Mouse (Mus musculus) kidney, adult 18-20 months (tissue): ENCODE measurements at regions not wholly inside any gene's neighbourhood (a gene's known extent, or its start where the extent isn't known, plus 50 kb on each side); places are given as distances from the start of the nearest gene placed in this dataset.

Source experiments
- DNase-seq: peaks from one replicate; pipeline ENCODE4 v3.0.0; 2021

DNA sequence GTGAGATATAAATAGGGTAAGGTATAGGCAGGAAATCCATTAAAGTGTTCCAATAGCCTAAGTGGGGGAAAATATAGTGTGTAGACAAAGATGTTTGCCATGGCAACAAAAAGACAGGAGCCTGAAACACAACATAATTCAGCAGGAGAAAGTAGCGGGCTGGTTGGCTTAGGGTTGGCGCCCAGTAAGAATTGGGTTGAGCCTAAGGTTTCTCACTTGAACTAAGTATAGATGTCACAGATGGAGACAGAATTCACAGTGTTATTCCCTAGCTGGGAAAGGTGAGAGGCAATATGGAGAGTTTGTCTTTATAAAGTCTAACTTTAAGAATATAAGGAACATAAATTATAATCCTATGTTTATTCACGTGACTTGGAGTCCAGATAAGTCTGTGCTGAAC lies 64.8 kb upstream of the Ogfrl1 start:
- no peak for DNase-seq

GRCm38 (mm10) chr1:23464081-23464480 lies 66.5 kb upstream of the Ogfrl1 start:
- no peak for DNase-seq

DNA sequence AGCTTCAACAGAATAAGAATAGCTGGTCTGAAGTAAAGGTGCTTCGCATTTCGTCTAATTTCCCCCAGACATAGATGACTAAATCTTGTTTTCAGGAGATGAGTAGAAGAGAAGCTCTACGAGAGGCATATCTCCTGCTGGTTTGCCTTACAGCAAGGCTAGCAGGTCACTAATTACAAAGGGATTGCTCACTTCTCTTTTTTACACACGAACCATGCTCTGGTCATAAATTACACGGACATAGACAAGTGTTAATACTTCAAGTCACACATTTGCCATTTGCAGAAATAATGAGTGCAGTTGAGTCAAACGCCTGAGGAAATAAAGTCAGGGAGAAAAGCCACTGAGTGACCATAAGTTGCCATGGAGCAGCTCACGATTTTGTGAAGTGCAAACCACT lies 68.8 kb upstream of the Ogfrl1 start:
- no peak for DNase-seq

DNA sequence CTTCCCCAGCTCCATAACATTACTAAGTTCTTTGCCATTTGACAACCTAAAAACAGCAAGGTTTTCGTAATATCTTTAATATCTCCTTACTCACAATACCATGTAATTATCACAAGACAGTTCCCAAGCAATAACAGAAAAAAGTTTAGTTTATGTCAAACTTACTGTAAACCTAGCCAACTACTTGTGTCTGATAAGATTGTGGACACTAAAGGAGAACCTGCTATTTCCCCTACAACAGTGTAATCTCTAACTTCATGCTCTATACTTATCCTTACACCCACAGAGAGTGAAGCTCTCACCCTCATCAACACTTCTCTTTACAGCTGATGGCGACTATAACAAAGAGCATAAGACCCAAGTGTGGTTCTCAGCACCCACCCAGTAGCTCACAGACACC lies 69.8 kb upstream of the Ogfrl1 start:
- DNase-seq, result no peak

DNA sequence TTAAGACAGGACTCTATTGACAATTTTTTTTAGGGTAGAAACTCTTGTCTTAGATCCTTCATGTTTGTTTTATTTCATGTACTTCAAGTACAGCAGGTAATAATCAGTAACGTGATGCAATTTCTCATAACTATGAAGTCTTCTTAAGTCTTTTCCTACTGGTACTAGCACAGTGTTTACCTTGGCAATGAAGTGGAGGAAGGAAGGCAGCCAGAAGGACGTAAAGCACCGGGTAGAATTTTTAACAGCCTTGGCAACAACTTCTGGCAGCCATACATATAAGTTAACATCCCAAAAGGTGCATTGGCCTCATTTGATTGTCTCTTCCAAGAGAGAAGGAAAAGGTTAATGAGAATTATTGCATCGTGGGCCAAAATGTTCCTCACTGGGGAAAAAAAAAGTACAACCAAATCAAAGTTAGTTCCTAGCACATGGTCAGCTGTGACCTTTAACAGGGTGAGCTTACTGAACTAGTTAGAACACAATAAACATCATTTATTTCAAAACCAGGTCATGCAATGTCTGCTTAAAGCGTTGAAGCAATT lies 83.3 kb upstream of the Ogfrl1 start:
- no peak for DNase-seq

DNA sequence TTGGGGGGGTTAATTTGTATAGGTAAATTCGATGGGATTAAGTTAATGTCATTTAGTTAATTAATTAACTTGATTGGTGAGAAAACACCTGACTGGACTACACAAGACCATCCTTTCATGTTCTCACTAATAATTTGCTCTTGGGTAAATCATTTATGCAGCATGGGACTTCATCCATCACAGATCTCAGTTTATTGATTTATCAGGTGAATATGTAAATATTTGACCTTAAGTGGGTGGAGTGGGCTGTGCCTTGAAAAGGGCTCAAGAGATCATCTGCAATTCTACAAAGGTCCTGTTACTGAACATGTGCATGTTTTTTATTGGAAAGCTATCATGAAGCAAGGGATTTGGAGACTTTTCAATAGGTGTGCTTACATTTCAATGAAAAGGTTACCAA lies 87.0 kb upstream of the Ogfrl1 start:
- DNase-seq, result no peak

DNA sequence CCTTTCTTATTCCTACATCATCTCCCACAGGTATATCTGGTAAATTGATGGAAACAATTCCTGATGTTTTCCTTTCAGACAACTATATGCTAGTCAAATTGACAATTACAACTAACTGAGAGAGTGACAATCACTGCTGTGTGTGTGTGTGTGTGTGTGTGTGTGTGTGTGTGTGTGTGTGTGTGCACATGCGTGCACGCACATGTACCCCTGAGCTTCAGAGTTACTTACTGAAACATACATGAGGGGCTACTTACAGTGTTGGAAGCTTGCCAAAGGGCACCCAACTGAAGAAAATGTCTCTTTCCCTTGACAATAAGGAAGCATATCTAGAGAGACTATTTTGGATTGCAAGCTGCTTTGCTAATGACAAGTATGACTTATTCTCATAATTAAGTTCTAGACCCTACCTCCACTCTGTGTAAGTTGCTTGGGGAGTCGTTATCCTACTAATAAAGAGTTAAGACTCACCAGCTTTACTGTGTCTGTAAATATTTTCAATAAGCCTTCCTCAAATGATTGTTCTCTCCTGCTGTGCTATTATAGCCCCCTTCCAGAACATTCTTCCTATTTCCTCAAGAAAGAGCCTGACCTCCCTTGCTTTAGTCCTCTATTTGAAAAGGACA lies 87.7 kb upstream of the Ogfrl1 start:
- no peak for DNase-seq

DNA sequence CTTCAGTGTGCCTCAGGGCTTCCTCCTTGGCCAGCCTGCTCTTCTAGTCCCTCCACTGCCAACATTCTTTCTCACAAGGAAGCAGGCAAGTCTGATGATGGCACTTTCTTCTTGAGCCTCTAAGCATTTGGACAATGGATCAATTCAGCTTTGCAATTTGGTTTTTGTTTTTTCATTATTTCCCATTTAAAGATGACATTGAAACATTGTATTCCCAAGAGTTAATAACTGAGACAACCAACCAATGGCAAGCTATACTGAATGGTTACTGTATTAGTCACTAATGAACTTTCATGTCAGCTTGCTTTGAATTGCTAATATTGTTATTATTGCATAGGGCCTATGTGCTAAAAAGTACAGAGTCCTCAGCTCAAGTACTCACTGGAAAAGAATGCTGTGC lies 89.5 kb upstream of the Ogfrl1 start:
- no peak for DNase-seq

DNA sequence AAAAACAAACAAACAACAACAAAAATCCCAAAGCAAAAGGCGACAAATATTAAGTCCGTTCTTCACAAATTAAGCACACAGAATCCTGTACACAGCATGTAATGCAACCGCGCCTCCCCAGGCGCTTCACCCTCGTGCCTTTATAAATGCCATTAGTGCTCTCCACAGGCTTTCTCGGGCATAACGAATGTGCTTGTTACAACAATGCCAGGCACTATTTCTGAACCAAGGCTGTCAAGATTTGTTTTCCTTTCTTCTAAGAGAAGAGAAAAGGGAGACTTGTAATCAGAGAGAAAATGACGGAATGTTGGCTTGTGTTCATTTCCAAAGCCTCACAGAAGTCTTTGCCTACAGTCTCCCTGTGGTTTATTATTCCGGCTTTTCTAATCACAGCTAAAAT lies 93.1 kb upstream of the Ogfrl1 start:
- no peak for DNase-seq

- DNase-seq, result no peak
These were observed 93.5 kb upstream of the Ogfrl1 start for GRCm38 (mm10) chr1:23491041-23491440.

DNA sequence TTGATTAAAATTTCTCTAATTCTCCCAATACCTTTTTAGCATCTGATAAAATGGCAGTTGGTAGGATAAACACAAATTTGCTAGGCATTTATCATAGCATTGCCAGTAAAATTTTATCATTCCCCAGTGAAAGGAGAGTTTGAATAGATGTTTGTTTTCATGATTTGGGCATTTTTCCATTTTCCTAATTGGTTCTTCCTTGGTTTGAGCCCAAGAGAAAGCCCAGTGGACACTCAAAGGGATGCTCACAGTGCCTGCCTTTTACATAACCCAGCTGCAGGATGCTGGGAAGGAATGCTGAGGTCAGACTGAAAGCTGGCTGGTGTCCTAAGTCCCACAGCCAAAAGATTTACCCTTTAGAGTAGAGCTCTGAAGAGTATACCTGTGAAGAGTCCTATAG lies 95.4 kb upstream of the Ogfrl1 start:
- DNase-seq, result no peak

DNA sequence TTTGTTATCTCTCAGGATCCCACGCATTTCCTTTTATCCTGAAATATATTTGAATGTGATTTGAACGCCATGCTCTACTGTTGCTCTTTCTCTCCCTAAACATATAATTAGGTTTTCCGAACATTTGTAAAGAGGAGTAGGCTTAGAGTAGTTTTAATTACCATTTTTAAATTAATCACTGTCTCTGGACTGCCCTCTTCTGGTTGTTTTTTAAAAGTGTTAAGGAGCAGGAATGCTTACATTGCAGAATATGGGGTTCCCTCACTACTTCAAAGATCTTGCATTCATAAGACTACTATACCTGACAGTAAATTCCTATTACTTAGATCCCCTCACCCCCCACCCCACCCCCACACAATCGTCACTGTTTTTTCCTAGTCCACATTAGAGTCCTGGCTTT lies 97.8 kb upstream of the Ogfrl1 start:
- DNase-seq, result no peak

- no peak for DNase-seq
These were observed 122.5 kb upstream of the Ogfrl1 start for GRCm38 (mm10) chr1:23520113-23520512.

GRCm38 (mm10) chr1:23532659-23533058 lies 135.1 kb upstream of the Ogfrl1 start:
- DNase-seq, result no peak

- no peak for DNase-seq
These were observed 139.0 kb upstream of the Ogfrl1 start for GRCm38 (mm10) chr1:23536621-23537020.

DNA sequence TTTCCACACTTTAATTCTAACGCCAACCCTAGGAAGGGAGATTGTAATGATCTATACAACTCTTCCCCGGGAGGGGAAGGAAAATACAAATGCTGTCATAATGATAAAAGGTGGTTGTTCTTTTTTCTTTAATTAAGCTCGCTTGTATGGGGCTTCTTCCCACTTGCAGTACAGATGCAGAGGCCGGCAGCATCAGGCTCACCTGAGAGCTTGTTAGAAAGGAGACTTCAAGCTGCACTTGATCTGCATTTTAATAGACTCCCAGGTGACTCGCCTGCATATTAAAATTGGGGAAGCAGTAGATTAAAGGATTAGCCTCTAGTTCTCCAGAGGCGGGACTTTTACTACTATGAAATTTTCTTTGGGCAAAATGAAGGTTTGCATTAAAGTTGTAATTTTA lies 140.8 kb upstream of the Ogfrl1 start:
- DNase-seq, result no peak

GRCm38 (mm10) chr1:23540594-23540993 lies 143.0 kb upstream of the Ogfrl1 start:
- DNase-seq, result no peak

DNA sequence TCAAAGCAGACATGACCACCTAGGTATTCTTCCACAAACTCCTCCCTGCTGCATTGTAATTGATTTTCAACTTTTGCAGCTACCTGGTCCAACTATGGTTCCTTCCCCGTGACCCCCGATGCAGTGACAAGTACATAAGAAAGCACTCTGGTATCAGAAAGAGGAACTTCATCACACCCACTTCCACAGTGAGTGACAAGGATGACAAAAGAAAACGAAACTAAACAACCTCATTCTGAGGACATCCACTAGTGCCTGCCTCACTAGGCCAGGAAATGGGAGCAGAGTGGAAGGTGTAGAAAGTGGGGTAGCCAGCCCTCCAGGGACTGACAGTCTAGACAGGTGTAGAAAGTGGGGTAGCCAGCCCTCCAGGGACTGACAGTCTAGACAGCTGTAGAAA lies 158.2 kb upstream of the Ogfrl1 start:
- DNase-seq, result no peak

- DNase-seq, result no peak
These were observed 170.5 kb upstream of the Ogfrl1 start for GRCm38 (mm10) chr1:23568106-23568505.

DNA sequence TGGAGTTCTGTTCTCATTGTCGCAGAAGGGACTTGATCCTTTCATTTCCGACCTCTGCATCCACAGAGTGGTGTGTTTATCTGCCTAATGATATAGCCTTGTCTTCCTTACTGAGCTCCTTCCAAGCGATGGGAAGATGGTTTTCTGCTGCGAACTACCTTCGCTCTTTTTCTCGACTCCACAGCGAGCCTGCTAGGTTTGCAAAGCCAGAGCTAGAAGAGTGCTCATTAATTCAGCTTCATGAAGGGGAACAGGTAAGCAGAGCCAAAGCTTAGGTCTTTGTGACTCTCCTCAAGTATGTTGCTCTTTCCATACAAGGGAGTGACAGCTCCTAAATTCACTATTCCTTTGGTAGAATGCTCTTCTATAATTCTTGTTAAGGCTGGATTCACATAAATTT lies 176.9 kb upstream of the Ogfrl1 start:
- DNase-seq, result no peak

DNA sequence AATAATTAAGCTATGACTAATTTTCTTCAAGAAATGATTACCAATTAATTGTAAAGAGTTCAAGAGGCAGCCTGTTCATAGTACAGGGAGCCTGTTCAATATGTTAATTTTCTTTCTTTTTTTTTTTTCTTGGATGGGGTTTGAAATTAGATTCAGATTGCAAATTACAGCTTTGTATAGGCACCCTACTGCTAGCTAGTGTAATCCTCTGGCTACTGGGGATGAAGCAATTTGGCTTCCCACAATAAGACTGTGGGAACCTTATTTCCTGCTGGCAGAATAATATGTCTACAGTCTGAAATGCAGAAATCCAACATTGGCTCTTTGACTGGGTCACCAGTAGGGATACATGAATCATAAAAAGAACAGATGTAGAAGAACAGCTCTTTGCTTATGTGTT lies 177.4 kb upstream of the Ogfrl1 start:
- no peak for DNase-seq

DNA sequence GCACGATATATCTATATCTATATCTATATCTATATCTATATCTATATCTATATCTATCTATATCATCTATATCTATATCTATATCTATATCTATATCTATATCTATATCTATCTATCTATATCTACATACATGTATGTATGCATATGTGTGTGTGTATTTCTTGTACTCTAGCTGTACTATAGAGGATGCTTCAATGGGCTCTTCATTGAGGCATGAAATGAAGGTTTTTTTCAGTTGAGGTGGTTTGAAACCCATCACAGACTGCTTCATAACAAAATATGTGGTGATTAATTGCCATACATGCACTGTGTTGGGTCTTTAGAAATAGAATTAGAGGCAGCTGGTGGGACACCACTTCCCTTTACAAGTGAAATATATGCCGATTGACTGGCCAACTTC lies 177.9 kb upstream of the Ogfrl1 start:
- DNase-seq, result no peak

DNA sequence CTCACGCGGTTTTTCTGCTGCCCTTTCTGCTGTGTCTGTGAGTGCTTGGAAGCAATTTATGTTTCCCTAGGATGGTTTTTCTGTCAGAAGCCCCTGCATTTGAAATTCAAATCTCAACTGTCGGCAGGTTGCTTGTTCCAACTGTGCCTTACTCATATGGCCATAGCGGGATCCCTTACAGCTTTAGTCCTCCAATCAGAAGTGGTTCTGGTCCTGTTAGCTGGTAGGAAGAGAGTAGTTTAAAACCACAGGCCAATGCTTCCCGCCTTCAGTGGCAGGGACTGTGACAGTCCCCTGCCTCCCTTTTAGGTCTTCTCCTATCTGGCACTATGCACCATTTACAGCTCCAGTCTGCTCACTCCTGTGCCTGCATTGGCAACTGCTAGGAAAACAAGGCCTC lies 178.6 kb upstream of the Ogfrl1 start:
- DNase-seq, result no peak

GRCm38 (mm10) chr1:23589414-23589942 lies 172.1 kb upstream of the B3gat2 start:
- DNase-seq, result no peak

- DNase-seq, result no peak
These were observed 158.8 kb upstream of the B3gat2 start for GRCm38 (mm10) chr1:23602710-23603291.
